Mouse (Mus musculus): ENCODE results near the gene Cdc14a. TPM values are rescaled to one million over a fixed set of nuclear protein-coding genes. Genes with fewer than 3 reads are reported as not detected.

Cdc14a gene
- polyA plus RNA-seq, 1 experiment from 2014 or later, result 3.9 TPM

GRCm38 (mm10) chr3:116236856-116237255, 187.0 kb downstream of the Cdc14a start:
- Histone ChIP-seq H3K4me3 (no peak overlapping the region), H3K4me1 (replicated peaks) (no peaks in the 10 kb centered on the region), H3K4me2 (no peak overlapping the region), H3K9ac (no peak overlapping the region), H3K27me3 (no peaks in the 10 kb centered on the region), H3K9me3 (replicated peaks) (no peaks in the 10 kb centered on the region), H3K36me3 (no peaks in the 10 kb centered on the region), H3K27ac (no peak overlapping the region)
- WGBS, result 76% methylated on average over 4 of the region's 4 CpGs
- no peak for ATAC-seq (replicated peaks; ENCODE audit: insufficient number of reproducible peaks, insufficient read depth, low FRiP score, low read depth)

GRCm38 (mm10) chr3:116233515-116233914, 190.3 kb downstream of the Cdc14a start:
- Histone ChIP-seq H3K4me2 (no peak overlapping the region), H3K9me3 (replicated peaks) (no peaks in the 10 kb centered on the region), H3K9ac (no peak overlapping the region), H3K36me3 (no peaks in the 10 kb centered on the region), H3K27me3 (no peaks in the 10 kb centered on the region), H3K27ac (no peak overlapping the region), H3K4me1 (replicated peaks) (no peaks in the 10 kb centered on the region), H3K4me3 (no peak overlapping the region)
- WGBS, result 79% methylated on average over 3 of the region's 3 CpGs
- ATAC-seq (replicated peaks; ENCODE audit: insufficient number of reproducible peaks, insufficient read depth, low FRiP score, low read depth), result no peak

GRCm38 (mm10) chr3:116232763-116233162, 191.1 kb downstream of the Cdc14a start:
- Histone ChIP-seq H3K27me3 (no peaks in the 10 kb centered on the region), H3K4me2 (no peak overlapping the region), H3K36me3 (no peaks in the 10 kb centered on the region), H3K9me3 (replicated peaks) (no peaks in the 10 kb centered on the region), H3K4me3 (no peak overlapping the region), H3K9ac (no peak overlapping the region), H3K4me1 (replicated peaks) (no peaks in the 10 kb centered on the region), H3K27ac (no peak overlapping the region)
- WGBS, result 76% methylated on average over 5 of the region's 5 CpGs
- no peak for ATAC-seq (replicated peaks; ENCODE audit: insufficient number of reproducible peaks, insufficient read depth, low FRiP score, low read depth)

GRCm38 (mm10) chr3:116229336-116229735, 194.5 kb downstream of the Cdc14a start:
- no peak overlapping the region for H3K4me3 ChIP-seq
- no peaks in the 10 kb centered on the region for H3K9me3 ChIP-seq (replicated peaks)
- no peak overlapping the region for H3K9ac ChIP-seq
- no peaks in the 10 kb centered on the region for H3K27me3 ChIP-seq
- ATAC-seq (replicated peaks; ENCODE audit: insufficient number of reproducible peaks, insufficient read depth, low FRiP score, low read depth), result no peak
- no peak overlapping the region for H3K4me2 ChIP-seq
- H3K36me3 ChIP-seq, result no peaks in the 10 kb centered on the region
- 61% methylated on average over 4 of the region's 4 CpGs for WGBS
- no peaks in the 10 kb centered on the region for H3K4me1 ChIP-seq (replicated peaks)
- H3K27ac ChIP-seq, result no peak overlapping the region

GRCm38 (mm10) chr3:116228360-116229245, 195.2 kb downstream of the Cdc14a start:
- H3K27me3 ChIP-seq, result no peaks in the 10 kb centered on the region
- H3K9me3 ChIP-seq (replicated peaks), result no peaks in the 10 kb centered on the region
- no peak overlapping the region for H3K4me3 ChIP-seq
- ATAC-seq (replicated peaks; ENCODE audit: insufficient number of reproducible peaks, insufficient read depth, low FRiP score, low read depth), result no peak
- H3K9ac ChIP-seq, result no peak overlapping the region
- no peaks in the 10 kb centered on the region for H3K4me1 ChIP-seq (replicated peaks)
- H3K36me3 ChIP-seq, result no peaks in the 10 kb centered on the region
- no peak overlapping the region for H3K4me2 ChIP-seq
- H3K27ac ChIP-seq, result no peak overlapping the region
- WGBS, result 59% methylated on average over 11 of the region's 11 CpGs

- Histone ChIP-seq H3K4me3 (no peak overlapping the region), H3K27me3 (no peaks in the 10 kb centered on the region)
- no peak for ATAC-seq (replicated peaks; ENCODE audit: insufficient number of reproducible peaks, insufficient read depth, low FRiP score, low read depth)
These were observed 196.4 kb downstream of the Cdc14a start for GRCm38 (mm10) chr3:116227383-116227782.

GRCm38 (mm10) chr3:116226915-116227314, 196.9 kb downstream of the Cdc14a start:
- Histone ChIP-seq H3K4me3 (no peak overlapping the region), H3K9ac (no peak overlapping the region), H3K4me1 (replicated peaks) (peaks cover 8% of the 10 kb centered on the region), H3K27ac (no peak overlapping the region), H3K4me2 (no peak overlapping the region), H3K9me3 (replicated peaks) (no peaks in the 10 kb centered on the region), H3K36me3 (no peaks in the 10 kb centered on the region), H3K27me3 (no peaks in the 10 kb centered on the region)
- 78% methylated on average over 6 of the region's 6 CpGs for WGBS
- no peak for ATAC-seq (replicated peaks; ENCODE audit: insufficient number of reproducible peaks, insufficient read depth, low FRiP score, low read depth)

More at GRCm38 (mm10) chr3:116227383-116227782, 196.4 kb downstream of the Cdc14a start:
- no peak overlapping the region for H3K27ac ChIP-seq
- no peaks in the 10 kb centered on the region for H3K36me3 ChIP-seq
- no peak overlapping the region for H3K9ac ChIP-seq
- no peaks in the 10 kb centered on the region for H3K9me3 ChIP-seq (replicated peaks)
- H3K4me1 ChIP-seq (replicated peaks), result peaks cover 6% of the 10 kb centered on the region
- 69% methylated on average over 5 of the region's 5 CpGs for WGBS
- no peak overlapping the region for H3K4me2 ChIP-seq

Other genes with a start within 250 kb of the Cdc14a start
- 0.34 and 0.35 TPM in 2 replicates for gene Gpr88, start 170.5 kb downstream of the Cdc14a start, polyA plus RNA-seq (2015; fragmentation: Nextera tagmentation; extraction: Ambion mirVana)
- gene Rtca, start 84.2 kb upstream of the Cdc14a start, polyA plus RNA-seq (2015; fragmentation: Nextera tagmentation; extraction: Ambion mirVana), result 44.1 and 48.6 TPM in 2 replicates
- gene Dbt, start 89.0 kb upstream of the Cdc14a start, polyA plus RNA-seq (2015; fragmentation: Nextera tagmentation; extraction: Ambion mirVana), result 24.0 and 25.7 TPM in 2 replicates
- 29.7 and 35.8 TPM in 2 replicates for gene Lrrc39, start 138.9 kb upstream of the Cdc14a start, polyA plus RNA-seq (2015; fragmentation: Nextera tagmentation; extraction: Ambion mirVana)
- 12.6 and 13.4 TPM in 2 replicates for gene Sass6, start 170.9 kb upstream of the Cdc14a start, polyA plus RNA-seq (2015; fragmentation: Nextera tagmentation; extraction: Ambion mirVana)
- 17.5 and 18.3 TPM in 2 replicates for gene Trmt13, start 190.6 kb upstream of the Cdc14a start, polyA plus RNA-seq (2015; fragmentation: Nextera tagmentation; extraction: Ambion mirVana)
- 47.8 and 58.5 TPM in 2 replicates for gene Mfsd14a, start 238.6 kb upstream of the Cdc14a start, polyA plus RNA-seq (2015; fragmentation: Nextera tagmentation; extraction: Ambion mirVana)

Measured in heart, embryonic 15.5 days (tissue).